Mouse (Mus musculus) forebrain, embryonic 12.5 days (tissue): ENCODE measurements at regions not wholly inside any gene's neighbourhood (a gene's known extent, or its start where the extent isn't known, plus 50 kb on each side); places are given as distances from the start of the nearest gene placed in this dataset.

Source experiments
- ATAC-seq: fragments of 200-750 bp; cut with Nextera tagmentation; 2 replicates; pipeline ENCODE4 v1.8.0; 2017; ENCODE audit warnings: moderate TSS enrichment; ENCODE audit not compliant: low FRiP score
- H3K27ac ChIP-seq: fragments of 300-500 bp; sonication (generic); 2 replicates; pipeline ENCODE4 v1.5.1; 2016; ENCODE audit warnings: mild to moderate bottlenecking
- H3K27me3 ChIP-seq: fragments of 300-500 bp; sonication (generic); 2 replicates; pipeline ENCODE4 v1.6.1; 2016; ENCODE audit warnings: mild to moderate bottlenecking
- H3K36me3 ChIP-seq: fragments of 300-500 bp; sonication (generic); replicated peaks from 2 replicates; pipeline ENCODE4 v1.6.1; 2016; ENCODE audit warnings: mild to moderate bottlenecking
- H3K4me1 ChIP-seq: fragments of 300-500 bp; sonication (generic); 2 replicates; pipeline ENCODE4 v1.6.1; 2016
- H3K4me2 ChIP-seq: fragments of 300-500 bp; sonication (generic); 2 replicates; pipeline ENCODE4 v1.6.1; 2016; ENCODE audit warnings: mild to moderate bottlenecking, moderate library complexity
- H3K4me3 ChIP-seq: fragments of 300-500 bp; sonication (generic); replicated peaks from 2 replicates; pipeline ENCODE4 v1.5.1; 2016; ENCODE audit warnings: mild to moderate bottlenecking
- H3K9ac ChIP-seq: fragments of 300-500 bp; sonication (generic); 2 replicates; pipeline ENCODE4 v1.6.1; 2016; ENCODE audit warnings: mild to moderate bottlenecking
- H3K9me3 ChIP-seq: fragments of 300-500 bp; sonication (generic); 2 replicates; pipeline ENCODE4 v1.6.1; 2016
- WGBS: fragments of 180-500 bp; shearing (Covaris S2); methylation state at CpG from one replicate; pipeline ENCODE4 v1.1.7; 2016; 5-methylcytosine and 5-hydroxymethylcytosine counted together

DNA sequence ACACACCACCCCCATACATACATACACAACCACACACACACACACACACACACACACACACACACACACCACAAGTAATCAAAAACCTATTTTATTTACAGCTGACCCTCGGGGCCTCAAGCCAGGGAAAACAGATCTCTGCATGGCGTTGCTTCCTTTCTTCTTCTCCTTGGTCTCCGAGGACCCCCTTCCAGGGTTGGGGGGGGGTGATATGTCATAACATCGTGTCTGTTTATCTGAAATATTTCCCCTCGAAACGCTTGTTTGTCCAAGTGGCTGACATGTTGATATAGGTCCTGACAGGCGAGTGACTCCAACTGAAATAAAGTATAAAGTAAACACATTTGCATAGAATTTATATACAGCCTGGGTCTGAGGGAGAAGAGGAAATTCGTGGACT, 100.4 kb upstream of the Tbx3 start:
- no peak overlapping the region for H3K4me2 ChIP-seq
- H3K36me3 ChIP-seq = no peaks in the 10 kb centered on the region
- no peak overlapping the region for H3K4me3 ChIP-seq
- whole genome bisulfite sequencing = 81% methylated on average over 8 of the region's 8 CpGs
- H3K27ac ChIP-seq = no peak overlapping the region
- H3K9me3 ChIP-seq = peaks cover 11% of the 10 kb centered on the region
- no peak for ATAC-seq
- no peaks in the 10 kb centered on the region for H3K4me1 ChIP-seq
- H3K27me3 ChIP-seq = no peaks in the 10 kb centered on the region
- no peak overlapping the region for H3K9ac ChIP-seq

DNA sequence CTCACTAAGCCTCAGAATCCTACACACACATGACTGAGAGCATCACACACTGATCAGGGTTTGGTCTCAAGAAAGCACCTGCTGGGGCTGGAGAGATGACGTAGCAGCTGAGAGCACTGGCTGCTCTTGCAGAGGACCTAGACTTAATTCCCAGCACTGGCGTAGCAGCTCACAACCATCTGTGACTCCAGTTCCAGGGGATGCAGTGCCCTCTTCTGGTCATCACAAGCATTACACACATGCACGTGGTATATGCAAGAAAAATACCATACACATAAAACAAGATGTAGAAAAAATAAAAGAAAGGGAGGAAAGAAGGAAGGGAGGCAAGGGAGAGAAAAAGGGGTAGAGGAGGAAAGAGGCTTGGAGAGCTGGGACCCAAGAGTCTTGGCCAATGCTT, 98.8 kb upstream of the Tbx3 start:
- Histone ChIP-seq H3K4me2 (no peak overlapping the region), H3K4me1 (no peaks in the 10 kb centered on the region), H3K27ac (no peak overlapping the region), H3K27me3 (no peaks in the 10 kb centered on the region), H3K9me3 (peaks cover 11% of the 10 kb centered on the region), H3K4me3 (no peak overlapping the region), H3K36me3 (no peaks in the 10 kb centered on the region), H3K9ac (no peak overlapping the region)
- ATAC-seq = no peak
- 91% methylated on average over 3 of the region's 3 CpGs for WGBS

DNA sequence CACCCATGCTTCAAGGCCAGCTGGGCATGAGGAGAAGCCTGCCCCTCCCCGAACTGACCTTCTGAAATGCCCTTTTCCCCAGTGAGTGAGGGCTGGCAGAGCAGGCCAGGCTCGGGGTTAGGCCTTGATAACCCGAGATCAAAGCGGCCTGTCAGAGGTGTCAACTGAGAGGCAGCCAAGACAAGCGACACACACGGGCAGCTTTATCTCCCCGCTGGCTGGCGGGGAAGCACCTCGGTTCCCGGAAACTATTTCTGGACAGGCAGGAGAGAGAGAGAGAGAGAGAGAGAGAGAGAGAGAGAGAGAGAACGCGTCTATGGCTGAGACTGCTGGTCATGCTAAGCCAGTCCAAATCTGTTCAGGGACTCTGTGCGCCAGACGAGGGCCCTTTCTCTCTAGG, 95.3 kb upstream of the Tbx3 start:
- Histone ChIP-seq H3K27ac (no peak overlapping the region), H3K36me3 (no peaks in the 10 kb centered on the region), H3K9ac (no peak overlapping the region), H3K27me3 (no peaks in the 10 kb centered on the region), H3K4me1 (no peaks in the 10 kb centered on the region), H3K4me3 (no peak overlapping the region), H3K9me3 (peaks cover 11% of the 10 kb centered on the region), H3K4me2 (no peak overlapping the region)
- 76% methylated on average over 14 of the region's 14 CpGs for WGBS
- ATAC-seq = no peak

DNA sequence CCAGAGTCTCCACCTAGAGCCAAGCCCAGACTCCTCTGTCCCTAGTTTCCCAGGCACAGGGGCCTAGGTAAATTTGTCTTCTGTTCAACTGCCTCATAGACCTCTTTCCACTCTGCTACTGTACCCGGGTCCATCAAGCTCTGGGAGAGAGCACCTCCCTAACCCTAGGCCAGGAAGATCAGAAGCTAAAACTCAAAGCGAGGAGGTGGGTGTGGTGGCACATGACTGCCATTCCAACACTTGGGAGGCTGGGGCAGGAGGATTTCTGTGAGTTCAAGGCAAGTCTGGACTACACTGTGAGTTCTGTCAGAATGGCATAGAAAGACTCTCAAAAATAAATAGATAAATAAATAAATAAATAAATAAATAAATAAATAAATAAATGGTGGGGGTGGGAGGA, 91.2 kb upstream of the Tbx3 start:
- no peak overlapping the region for H3K4me2 ChIP-seq
- 94% methylated on average over 2 of the region's 2 CpGs for WGBS
- H3K9me3 ChIP-seq = no peaks in the 10 kb centered on the region
- no peak for ATAC-seq
- H3K4me1 ChIP-seq = no peaks in the 10 kb centered on the region
- no peak overlapping the region for H3K9ac ChIP-seq
- no peaks in the 10 kb centered on the region for H3K36me3 ChIP-seq
- no peaks in the 10 kb centered on the region for H3K27me3 ChIP-seq
- no peak overlapping the region for H3K27ac ChIP-seq
- no peak overlapping the region for H3K4me3 ChIP-seq

DNA sequence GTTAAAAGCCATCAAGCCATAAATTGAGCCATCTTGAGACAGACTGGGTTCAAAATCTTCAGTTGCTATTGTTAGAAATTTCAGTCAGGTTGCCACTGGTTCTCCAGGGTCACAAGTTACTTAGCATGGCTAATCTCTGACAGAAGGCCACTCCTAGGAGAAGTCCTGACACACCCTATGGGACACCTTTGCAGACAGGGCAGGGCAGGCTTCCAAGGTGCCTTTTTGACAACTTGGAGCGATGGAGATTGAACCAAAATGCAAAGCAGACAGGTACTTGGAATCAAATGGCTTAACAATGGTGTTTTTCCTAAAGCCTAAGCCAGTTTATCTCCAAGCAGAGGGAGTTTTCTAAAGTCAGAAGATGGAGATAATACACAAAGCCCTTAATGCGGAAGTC, 90.7 kb upstream of the Tbx3 start:
- H3K4me3 ChIP-seq = no peak overlapping the region
- no peaks in the 10 kb centered on the region for H3K4me1 ChIP-seq
- no peaks in the 10 kb centered on the region for H3K9me3 ChIP-seq
- WGBS = 93% methylated on average over 2 of the region's 2 CpGs
- H3K9ac ChIP-seq = no peak overlapping the region
- H3K4me2 ChIP-seq = no peak overlapping the region
- H3K27ac ChIP-seq = no peak overlapping the region
- ATAC-seq = no peak
- H3K27me3 ChIP-seq = no peaks in the 10 kb centered on the region
- H3K36me3 ChIP-seq = no peaks in the 10 kb centered on the region

DNA sequence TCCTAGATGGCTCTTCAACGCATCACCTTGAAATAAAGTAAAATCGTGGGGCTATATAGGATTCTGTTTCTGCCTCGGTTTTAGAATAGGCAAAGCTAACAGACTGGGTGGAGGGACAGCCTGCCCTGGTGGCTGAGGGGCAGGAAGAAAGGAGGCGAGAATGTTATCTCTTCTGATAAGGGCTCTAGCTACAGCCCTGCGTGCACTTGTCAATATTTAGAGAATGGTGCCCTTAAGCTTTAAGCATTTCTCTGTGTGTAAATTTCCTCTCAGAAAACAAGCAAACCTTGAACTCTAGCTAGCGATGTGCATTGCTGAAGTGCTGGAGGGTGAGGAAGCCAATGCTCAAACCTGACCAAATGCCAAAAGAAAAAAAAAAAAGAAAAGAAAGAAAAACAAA, 90.1 kb upstream of the Tbx3 start:
- WGBS = 85% methylated on average over 6 of the region's 6 CpGs
- Histone ChIP-seq H3K4me3 (no peak overlapping the region), H3K4me2 (no peak overlapping the region), H3K9ac (no peak overlapping the region), H3K36me3 (no peaks in the 10 kb centered on the region), H3K27ac (no peak overlapping the region), H3K27me3 (no peaks in the 10 kb centered on the region), H3K9me3 (no peaks in the 10 kb centered on the region), H3K4me1 (no peaks in the 10 kb centered on the region)
- no peak for ATAC-seq

DNA sequence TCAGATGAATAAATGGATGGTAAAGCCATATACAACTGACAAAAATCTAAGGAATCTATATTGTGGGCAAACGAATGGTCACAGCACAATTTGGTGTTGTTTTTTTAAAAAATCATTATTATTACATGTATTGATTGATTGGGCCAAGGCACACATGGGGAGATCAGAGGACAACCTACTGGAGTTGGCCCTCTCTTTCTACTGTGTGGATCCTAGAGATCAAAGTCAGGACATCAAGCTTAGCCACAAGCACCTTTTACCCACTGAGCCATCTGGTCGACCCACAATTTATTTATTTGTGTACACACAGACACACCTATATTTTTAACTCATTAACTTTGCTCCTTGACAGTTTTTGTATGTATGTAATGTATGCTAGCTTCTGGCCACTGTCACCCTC, 89.7 kb upstream of the Tbx3 start:
- WGBS = 94% methylated on average over 2 of the region's 2 CpGs
- Histone ChIP-seq H3K4me3 (no peak overlapping the region), H3K9me3 (no peaks in the 10 kb centered on the region)

DNA sequence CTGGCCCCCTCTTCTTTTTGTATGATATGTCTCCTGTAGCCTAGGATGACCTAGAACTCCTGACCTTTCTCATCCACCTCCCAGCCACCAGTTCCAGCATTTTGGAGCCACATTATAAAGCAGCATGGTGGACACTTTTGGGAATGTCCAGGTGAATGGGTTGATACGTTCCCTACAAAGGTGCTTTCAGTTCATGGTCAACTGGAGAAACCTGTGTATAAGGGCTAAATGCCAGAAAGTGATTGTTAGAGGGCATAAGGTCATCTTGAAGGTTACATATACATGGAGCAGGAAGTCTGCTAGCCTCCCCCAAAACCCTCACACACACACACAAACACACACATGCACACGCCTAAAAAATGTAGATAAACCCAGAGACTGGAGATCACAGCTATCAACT, 86.1 kb upstream of the Tbx3 start:
- H3K4me1 ChIP-seq = no peaks in the 10 kb centered on the region
- 87% methylated on average over 2 of the region's 2 CpGs for WGBS

More for the DNA sequence above, 89.7 kb upstream of the Tbx3 start:
- H3K27me3 ChIP-seq = no peaks in the 10 kb centered on the region
- H3K36me3 ChIP-seq = no peaks in the 10 kb centered on the region
- H3K4me1 ChIP-seq = no peaks in the 10 kb centered on the region
- no peak overlapping the region for H3K9ac ChIP-seq
- H3K27ac ChIP-seq = no peak overlapping the region
- ATAC-seq = no peak
- no peak overlapping the region for H3K4me2 ChIP-seq

DNA sequence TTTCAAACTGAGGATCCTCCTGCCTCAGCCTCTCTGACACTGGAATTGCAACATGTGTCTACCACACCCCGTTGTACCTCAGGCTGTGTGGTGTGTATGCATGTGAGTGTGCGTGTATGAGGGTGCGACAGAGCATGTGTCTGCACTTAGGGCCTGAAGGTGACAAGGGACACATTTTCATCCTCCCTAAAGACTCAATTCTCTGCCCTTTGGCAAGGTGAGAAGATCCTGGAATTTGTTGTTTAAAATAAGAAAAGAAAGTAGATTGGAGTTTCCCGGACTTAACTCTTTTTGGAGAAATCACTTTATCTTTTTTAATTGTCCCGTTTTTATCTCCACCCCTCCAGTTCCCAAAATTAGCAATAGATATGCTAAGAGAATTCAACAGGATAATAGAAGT, 85.6 kb upstream of the Tbx3 start:
- WGBS = 93% methylated on average over 5 of the region's 5 CpGs
- Histone ChIP-seq H3K36me3 (no peaks in the 10 kb centered on the region), H3K4me2 (no peak overlapping the region), H3K9me3 (no peaks in the 10 kb centered on the region), H3K4me1 (no peaks in the 10 kb centered on the region), H3K9ac (no peak overlapping the region), H3K4me3 (no peak overlapping the region), H3K27me3 (no peaks in the 10 kb centered on the region), H3K27ac (no peak overlapping the region)
- no peak for ATAC-seq

More for the DNA sequence above, 86.1 kb upstream of the Tbx3 start:
- Histone ChIP-seq H3K27me3 (no peaks in the 10 kb centered on the region), H3K36me3 (no peaks in the 10 kb centered on the region), H3K9ac (no peak overlapping the region), H3K27ac (no peak overlapping the region), H3K4me3 (no peak overlapping the region), H3K9me3 (no peaks in the 10 kb centered on the region), H3K4me2 (no peak overlapping the region)
- ATAC-seq = no peak

DNA sequence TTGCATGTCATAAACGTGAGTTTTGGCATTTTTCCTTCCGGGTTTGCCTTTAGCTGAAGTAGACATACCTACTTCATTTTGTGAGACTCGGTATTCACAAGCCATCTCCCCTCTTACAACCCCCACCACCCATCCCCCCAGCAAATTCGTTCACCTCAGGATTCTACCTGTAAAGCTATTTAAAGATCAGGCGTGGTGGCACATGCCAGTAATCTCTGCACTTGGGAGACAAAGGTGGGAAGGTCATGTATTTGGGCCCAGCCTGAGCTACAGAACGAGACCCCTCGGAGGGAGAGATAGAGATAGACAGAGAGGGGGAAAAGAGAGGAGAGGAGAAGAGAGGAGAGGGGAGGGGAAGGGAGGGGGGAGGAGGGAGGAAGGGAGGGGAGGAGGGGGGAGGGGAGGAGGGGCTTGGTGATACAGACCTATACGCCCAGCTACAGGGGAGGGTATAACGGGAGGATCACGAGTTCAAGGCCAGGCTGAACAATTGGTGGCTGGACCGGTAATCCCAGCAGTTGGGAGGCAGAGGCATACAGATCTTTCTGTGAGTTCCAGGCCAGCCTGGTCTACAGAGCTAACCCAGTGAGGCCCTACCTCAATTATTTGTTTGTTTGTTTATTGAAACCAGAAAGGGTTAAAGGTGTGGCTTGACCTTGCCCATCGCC, 83.9 kb upstream of the Tbx3 start:
- Histone ChIP-seq H3K4me3 (no peak overlapping the region), H3K27ac (no peak overlapping the region), H3K4me1 (no peaks in the 10 kb centered on the region), H3K36me3 (no peaks in the 10 kb centered on the region), H3K9me3 (no peaks in the 10 kb centered on the region), H3K27me3 (no peaks in the 10 kb centered on the region), H3K9ac (no peak overlapping the region), H3K4me2 (no peak overlapping the region)
- ATAC-seq = no peak
- 84% methylated on average over 12 of the region's 12 CpGs for WGBS

DNA sequence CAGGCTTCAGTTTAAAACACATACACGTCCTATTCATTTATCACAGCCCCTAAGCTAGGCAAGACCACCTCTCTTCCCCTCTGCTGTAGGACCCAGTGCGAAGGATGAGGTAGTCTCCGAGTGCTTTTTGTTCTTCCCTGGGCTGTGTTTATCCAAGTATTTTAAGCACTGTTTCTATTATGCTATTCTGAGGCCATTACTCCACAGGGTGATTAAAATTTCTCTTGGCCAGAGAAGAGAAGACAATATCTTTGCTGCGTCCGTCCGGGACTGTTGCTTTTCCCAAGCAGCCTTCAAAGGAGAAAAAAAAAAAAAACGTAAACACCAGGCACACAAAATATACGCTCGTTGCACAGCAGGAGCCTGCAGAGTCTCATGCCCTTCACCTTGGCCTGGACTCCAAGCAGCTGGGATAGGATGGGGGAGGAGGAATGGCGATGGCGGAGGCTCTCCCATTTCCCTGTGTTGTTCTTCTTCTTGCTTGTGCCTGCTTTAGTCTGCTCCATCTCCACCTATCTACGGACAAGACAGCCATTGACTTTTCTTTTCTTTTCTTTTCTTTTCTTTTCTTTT, 83.1 kb upstream of the Tbx3 start:
- no peak overlapping the region for H3K27ac ChIP-seq
- H3K9ac ChIP-seq = no peak overlapping the region
- H3K9me3 ChIP-seq = no peaks in the 10 kb centered on the region
- no peaks in the 10 kb centered on the region for H3K27me3 ChIP-seq
- no peaks in the 10 kb centered on the region for H3K4me1 ChIP-seq
- no peak overlapping the region for H3K4me3 ChIP-seq
- H3K36me3 ChIP-seq = no peaks in the 10 kb centered on the region
- 50% methylated on average over 12 of the region's 12 CpGs for WGBS
- no peak overlapping the region for H3K4me2 ChIP-seq
- ATAC-seq = no peak

DNA sequence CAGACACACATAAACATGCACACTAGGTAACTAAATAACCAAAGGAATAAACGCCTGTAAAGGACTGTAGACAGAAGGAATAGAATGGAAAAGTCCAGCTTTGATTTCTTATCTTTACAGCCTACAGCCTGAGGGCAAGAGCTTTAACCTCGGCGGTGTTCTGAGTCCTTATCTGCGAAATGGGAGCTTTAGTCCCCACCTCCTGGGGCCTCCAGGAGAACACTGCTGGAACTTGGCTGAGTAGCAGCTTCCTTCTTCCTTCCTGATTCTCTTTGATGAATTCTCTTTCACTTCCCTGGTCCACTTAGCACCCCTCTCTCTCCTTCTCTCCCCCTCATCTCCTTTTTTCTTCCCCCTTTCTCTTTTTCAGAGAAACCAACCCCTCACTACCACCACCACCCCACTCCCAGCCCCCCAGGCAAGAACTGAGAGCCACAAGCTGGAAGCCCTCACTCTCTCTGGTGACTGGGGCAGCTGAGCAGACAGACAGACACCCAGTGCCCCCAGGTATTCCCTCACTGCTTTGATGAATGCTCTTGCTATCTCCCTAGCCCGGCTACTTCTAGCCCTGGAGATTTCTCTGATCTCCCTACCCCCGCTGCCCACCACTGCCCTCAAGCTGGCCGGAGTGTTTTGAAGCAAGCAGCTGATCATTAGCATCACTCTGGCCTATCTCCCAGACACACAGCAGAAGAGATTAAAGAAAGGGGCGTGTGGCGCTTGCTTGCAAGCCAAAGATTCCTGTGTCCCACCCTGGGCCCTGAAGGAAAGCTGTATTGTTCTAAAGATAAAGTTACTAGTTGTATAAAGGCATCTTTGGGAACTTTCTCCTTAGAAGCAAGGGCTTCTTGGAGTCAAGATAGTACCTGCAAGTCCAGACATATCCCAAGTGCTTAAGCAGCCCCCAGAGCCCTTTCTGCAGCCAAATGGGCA, 81.9 kb upstream of the Tbx3 start:
- no peak overlapping the region for H3K9ac ChIP-seq
- ATAC-seq = no peak
- H3K4me3 ChIP-seq = no peak overlapping the region
- H3K9me3 ChIP-seq = no peaks in the 10 kb centered on the region
- WGBS = 41% methylated on average over 9 of the region's 9 CpGs
- no peaks in the 10 kb centered on the region for H3K36me3 ChIP-seq
- H3K4me2 ChIP-seq = no peak overlapping the region
- no peak overlapping the region for H3K27ac ChIP-seq
- no peaks in the 10 kb centered on the region for H3K27me3 ChIP-seq
- no peaks in the 10 kb centered on the region for H3K4me1 ChIP-seq
